Comparison of ENCODE assay signal across 19 mouse cellular contexts in genomic region chr5:103367201-103367671, GRCm38 (mm10). TPM values are rescaled to one million over a fixed set of nuclear protein-coding genes. Genes with fewer than 3 reads are reported as not detected.
DNase-seq lines count a peak whose midpoint lies in the region; ATAC-seq and TF ChIP-seq lines count a peak whose summit lies in the region.
"Had no signal": no experiment of that assay in that cellular context is flagged by ENCODE, and none has a peak within 500 bp of the region (broad histone marks: within the 10 kb centered on the region; RNA-seq: fewer than 3 reads in every experiment).

No protein-coding gene starts in this region.

- peaks cover 8% of the 10 kb centered on the region; the same call in 1 of the 2 replicates for H3K4me1 ChIP-seq in kidney, postnatal 0 days (replicated peaks; ENCODE audit: insufficient read depth, low read length)
- peaks cover 23% of the 10 kb centered on the region for H3K4me1 ChIP-seq in embryonic facial prominence, embryonic 10.5 days

- no peak for TF ChIP-seq CTCF in kidney, postnatal 0 days (IDR thresholded peaks at IDR 0.05; ENCODE audit: low read depth)

- ATAC-seq in kidney, postnatal 0 days (replicated peaks; ENCODE audit: low FRiP score, low read depth) = no peak
- ATAC-seq: hindbrain, postnatal 0 days had no signal

- no peak overlapping the region for H3K4me2 ChIP-seq in kidney, postnatal 0 days (ENCODE audit: low read length)
- H3K4me2 ChIP-seq: limb, embryonic 12.5 days had no signal

- no peak for DNase-seq in kidney, postnatal 0 days (ENCODE audit: low spot score)
- no peak for DNase-seq in kidney, postnatal 25 days
- DNase-seq in CD8-positive naive resting alpha-beta T cell, adult 2 months (ENCODE audit: low read depth in 2 of 2, low spot score in 2 of 2) = peak; percentile 31 to 33
- DNase-seq in embryonic facial prominence, embryonic 10.5 days (ENCODE audit: low spot score) = peak; percentile 37
- peak; percentile 68 for DNase-seq in naive thymus-derived CD4-positive, alpha-beta T cell, adult 2 months (ENCODE audit: low read depth)
- no peak for DNase-seq in thymus, postnatal 10 days (ENCODE audit: low spot score in 2 of 2)
- DNase-seq in left cerebral cortex, postnatal 36 days (ENCODE audit: low spot score in 2 of 2) = no peak
- DNase-seq: adrenal gland, postnatal 10 days; cerebellum, adult 18-20 months; gastrocnemius, postnatal 36 days; heart, postnatal 36 days; kidney, postnatal 36 days; midbrain, embryonic 14.5 days had no signal

- no peak overlapping the region for H3K4me3 ChIP-seq in kidney, postnatal 0 days (replicated peaks; ENCODE audit: low read depth, low read length)
- H3K4me3 ChIP-seq in embryonic facial prominence, embryonic 10.5 days = no peak overlapping the region
- H3K4me3 ChIP-seq: forebrain, embryonic 10.5 days; heart, embryonic 10.5 days; limb, embryonic 12.5 days had no signal

- no peak overlapping the region for H3K9ac ChIP-seq in kidney, postnatal 0 days (ENCODE audit: low read depth, low read length)
- H3K9ac ChIP-seq: limb, embryonic 12.5 days; liver, embryonic 14.5 days had no signal

- intact Hi-C loops in left cerebral cortex, postnatal 36 days (cut with DNase I) = no loop called here

- H3K9me3 ChIP-seq in kidney, postnatal 0 days (replicated peaks; ENCODE audit: low read length) = no peaks in the 10 kb centered on the region
- H3K9me3 ChIP-seq in embryonic facial prominence, embryonic 10.5 days = peaks cover 7% of the 10 kb centered on the region; the same call in 1 of the 2 replicates

- peak overlapping the region; percentile 50 for H3K27ac ChIP-seq in kidney, postnatal 0 days
- H3K27ac ChIP-seq in embryonic facial prominence, embryonic 10.5 days (replicated peaks) = no peak overlapping the region
- H3K27ac ChIP-seq: forebrain, embryonic 10.5 days; heart, embryonic 10.5 days; hindbrain, postnatal 0 days; limb, embryonic 12.5 days; liver, embryonic 14.5 days; macrophage had no signal

- WGBS in kidney, postnatal 0 days = 36% methylated on average over 12 of the region's 12 CpGs
- WGBS in embryonic facial prominence, embryonic 10.5 days = 43% methylated on average over 12 of the region's 12 CpGs

- no peaks in the 10 kb centered on the region for H3K27me3 ChIP-seq in kidney, postnatal 0 days (ENCODE audit: insufficient read depth, low read length)
- no peaks in the 10 kb centered on the region; the same call in 1 of the 2 replicates for H3K27me3 ChIP-seq in embryonic facial prominence, embryonic 10.5 days (replicated peaks; ENCODE audit: low read depth, poor library complexity, severe bottlenecking)

- H3K36me3 ChIP-seq in kidney, postnatal 0 days (ENCODE audit: insufficient read depth, low read length) = no peaks in the 10 kb centered on the region
- no peaks in the 10 kb centered on the region for H3K36me3 ChIP-seq in embryonic facial prominence, embryonic 10.5 days (replicated peaks)
- H3K36me3 ChIP-seq: forebrain, embryonic 10.5 days; heart, embryonic 10.5 days; limb, embryonic 12.5 days had no signal

RNA-seq across cellular contexts. Expression of gene Ptpn13, which starts 57.8 kb away (rescaled TPM):
- 20.4 and 20.8 TPM in 2 replicates for polyA plus RNA-seq in kidney, postnatal 0 days (2015; fragmentation: Nextera tagmentation; extraction: Ambion mirVana)
- 15.6 and 18.8 TPM in 2 replicates for polyA plus RNA-seq in embryonic facial prominence, embryonic 10.5 days (2016; fragmentation: Nextera tagmentation; extraction: Ambion mirVana)
- total RNA-seq in left cerebral cortex, postnatal 36 days (2021) = 10 to 100 TPM in 1 of 2 experiments, 1 to 10 TPM in 1; 8.3 to 11.6 TPM
- polyA plus RNA-seq: macrophage had no signal

Comparison
In these comparisons a context has a peak if more than half of its experiments do, and no peak if none do; other contexts are left out.
1. DNase-seq: peak in CD8-positive naive resting alpha-beta T cell, adult 2 months (2 of 2), embryonic facial prominence, embryonic 10.5 days (single experiment) and naive thymus-derived CD4-positive, alpha-beta T cell, adult 2 months (single experiment); none in kidney, postnatal 0 days (single experiment), kidney, postnatal 25 days (0 of 2), thymus, postnatal 10 days (0 of 2) and left cerebral cortex, postnatal 36 days (0 of 2).